Mouse (Mus musculus) limb, embryonic 12.5 days (tissue): Measurements from ENCODE around the gene Gm20388. TPM values are rescaled to one million over a fixed set of nuclear protein-coding genes. Genes with fewer than 3 reads are reported as not detected.

ENCODE experiments used
- ATAC-seq: fragments of 200-750 bp; cut with Nextera tagmentation; 2 replicates; pipeline ENCODE4 v1.8.0; 2017; ENCODE audit warnings: low read depth, moderate TSS enrichment; ENCODE audit not compliant: insufficient number of reproducible peaks, insufficient read depth, low FRiP score, low TSS enrichment
- H3K27ac ChIP-seq: fragments of 300-500 bp; sonication (generic); 2 replicates; pipeline ENCODE4 v1.5.1; 2016; ENCODE audit warnings: mild to moderate bottlenecking, moderate library complexity
- H3K27me3 ChIP-seq: fragments of 300-500 bp; sonication (generic); 2 replicates; pipeline ENCODE4 v1.6.1; 2016; ENCODE audit warnings: mild to moderate bottlenecking, moderate library complexity
- H3K36me3 ChIP-seq: fragments of 300-500 bp; sonication (generic); 2 replicates; pipeline ENCODE4 v1.6.1; 2016; ENCODE audit warnings: mild to moderate bottlenecking, moderate library complexity
- H3K4me1 ChIP-seq: fragments of 300-500 bp; sonication (generic); replicated peaks from 2 replicates; pipeline ENCODE4 v1.6.1; 2016
- H3K4me2 ChIP-seq: fragments of 300-500 bp; sonication (generic); 2 replicates; pipeline ENCODE4 v1.6.1; 2016; ENCODE audit warnings: mild to moderate bottlenecking, moderate library complexity
- H3K4me3 ChIP-seq: fragments of 300-500 bp; sonication (generic); replicated peaks from 2 replicates; pipeline ENCODE4 v1.5.1; 2016; ENCODE audit warnings: mild to moderate bottlenecking
- H3K9ac ChIP-seq: fragments of 300-500 bp; sonication (generic); replicated peaks from 2 replicates; pipeline ENCODE4 v1.6.1; 2016; ENCODE audit warnings: mild to moderate bottlenecking, moderate library complexity
- H3K9me3 ChIP-seq: fragments of 300-500 bp; sonication (generic); 2 replicates; pipeline ENCODE4 v1.6.1; 2016; ENCODE audit warnings: mild to moderate bottlenecking, moderate library complexity
- WGBS: fragments of 180-500 bp; shearing (Covaris S2); methylation state at CpG from one replicate; pipeline ENCODE4 v1.1.7; 2016; 5-methylcytosine and 5-hydroxymethylcytosine counted together
- polyA plus RNA-seq: library from polyadenylated mRNA; unstranded; fragments of >200 nt; fragmentation: Nextera tagmentation; extraction: Ambion mirVana; gene quantifications from 2 replicates; pipeline ENCODE4 v1.2.1, GENCODE M21; 2016

Gene Gm20388
- polyA plus RNA-seq, 1 experiment from 2014 or later, result not detected

GRCm38 (mm10) chr8:123720471-123721001, 3809.9 kb downstream of the Gm20388 start:
- Histone ChIP-seq H3K9me3 (no peaks in the 10 kb centered on the region), H3K9ac (no peak overlapping the region), H3K4me1 (peaks cover 34% of the 10 kb centered on the region), H3K27me3 (no peaks in the 10 kb centered on the region), H3K27ac (no peak overlapping the region), H3K4me2 (no peak overlapping the region), H3K4me3 (no peak overlapping the region), H3K36me3 (no peaks in the 10 kb centered on the region)
- WGBS, result 23% methylated on average over 12 of the region's 12 CpGs
- ATAC-seq, result no peak

GRCm38 (mm10) chr8:123722245-123722644, 3811.6 kb downstream of the Gm20388 start:
- no peak for ATAC-seq
- WGBS, result 87% methylated on average over 5 of the region's 5 CpGs

GRCm38 (mm10) chr8:123724752-123725151, 3814.1 kb downstream of the Gm20388 start:
- H3K9me3 ChIP-seq, result no peaks in the 10 kb centered on the region
- no peak overlapping the region for H3K4me2 ChIP-seq
- WGBS, result 93% methylated on average over 10 of the region's 10 CpGs
- H3K27ac ChIP-seq, result no peak overlapping the region
- peaks cover 25% of the 10 kb centered on the region for H3K4me1 ChIP-seq
- H3K36me3 ChIP-seq, result no peaks in the 10 kb centered on the region
- no peak overlapping the region for H3K4me3 ChIP-seq
- H3K27me3 ChIP-seq, result peaks cover 6% of the 10 kb centered on the region; the same call in 1 of the 2 replicates
- ATAC-seq, result no peak
- no peak overlapping the region for H3K9ac ChIP-seq

More at GRCm38 (mm10) chr8:123722245-123722644, 3811.6 kb downstream of the Gm20388 start:
- H3K4me3 ChIP-seq, result no peak overlapping the region
- no peaks in the 10 kb centered on the region for H3K9me3 ChIP-seq
- H3K4me1 ChIP-seq, result peaks cover 17% of the 10 kb centered on the region
- H3K4me2 ChIP-seq, result no peak overlapping the region
- H3K36me3 ChIP-seq, result no peaks in the 10 kb centered on the region
- no peak overlapping the region for H3K9ac ChIP-seq
- H3K27ac ChIP-seq, result no peak overlapping the region
- H3K27me3 ChIP-seq, result no peaks in the 10 kb centered on the region

GRCm38 (mm10) chr8:123725261-123725660, 3814.6 kb downstream of the Gm20388 start:
- H3K9me3 ChIP-seq, result no peaks in the 10 kb centered on the region
- H3K27me3 ChIP-seq, result peaks cover 6% of the 10 kb centered on the region; the same call in 1 of the 2 replicates
- no peaks in the 10 kb centered on the region for H3K36me3 ChIP-seq
- ATAC-seq, result no peak
- H3K4me1 ChIP-seq, result peaks cover 23% of the 10 kb centered on the region
- WGBS, result 78% methylated on average over 7 of the region's 7 CpGs
- no peak overlapping the region for H3K9ac ChIP-seq
- H3K4me3 ChIP-seq, result no peak overlapping the region
- no peak overlapping the region for H3K4me2 ChIP-seq
- no peak overlapping the region for H3K27ac ChIP-seq

- peaks cover 14% of the 10 kb centered on the region for H3K4me1 ChIP-seq
- no peak overlapping the region for H3K9ac ChIP-seq
- 89% methylated on average over 6 of the region's 6 CpGs for WGBS
- H3K27me3 ChIP-seq, result peaks cover 17% of the 10 kb centered on the region; the same call in 1 of the 2 replicates
- H3K9me3 ChIP-seq, result no peaks in the 10 kb centered on the region
- H3K4me3 ChIP-seq, result no peak overlapping the region
- H3K4me2 ChIP-seq, result no peak overlapping the region
- no peak for ATAC-seq
- H3K36me3 ChIP-seq, result no peaks in the 10 kb centered on the region
- no peak overlapping the region for H3K27ac ChIP-seq
These were observed 3816.1 kb downstream of the Gm20388 start for GRCm38 (mm10) chr8:123726759-123727158.

- Histone ChIP-seq H3K36me3 (no peaks in the 10 kb centered on the region), H3K4me2 (peak overlapping the region; percentile 28), H3K9ac (peak overlapping the region; percentile 27; the same call in 1 of the 2 replicates), H3K4me1 (peaks cover 14% of the 10 kb centered on the region), H3K9me3 (no peaks in the 10 kb centered on the region), H3K27ac (0 out of 2 replicates have a peak overlapping the region, but pooled peaks have one; percentile 41), H3K27me3 (peaks cover 17% of the 10 kb centered on the region; the same call in 1 of the 2 replicates), H3K4me3 (no peak overlapping the region)
- WGBS, result 34% methylated on average over 20 of the region's 20 CpGs
- ATAC-seq, result no peak
These were observed 3818.6 kb downstream of the Gm20388 start for GRCm38 (mm10) chr8:123729055-123729785.

GRCm38 (mm10) chr8:123729786-123730411, 3819.3 kb downstream of the Gm20388 start:
- H3K27me3 ChIP-seq, result peaks cover 17% of the 10 kb centered on the region; the same call in 1 of the 2 replicates
- H3K4me3 ChIP-seq, result no peak overlapping the region
- H3K4me2 ChIP-seq, result peak overlapping the region; percentile 28; the same call in 1 of the 2 replicates
- ATAC-seq, result no peak
- H3K9ac ChIP-seq, result no peak overlapping the region; the same call in 1 of the 2 replicates
- H3K9me3 ChIP-seq, result no peaks in the 10 kb centered on the region
- WGBS, result 58% methylated on average over 13 of the region's 13 CpGs
- H3K4me1 ChIP-seq, result peaks cover 14% of the 10 kb centered on the region
- H3K27ac ChIP-seq, result 0 out of 2 replicates have a peak overlapping the region, but pooled peaks have one; percentile 41
- no peaks in the 10 kb centered on the region for H3K36me3 ChIP-seq

GRCm38 (mm10) chr8:123732332-123732731, 3821.7 kb downstream of the Gm20388 start:
- Histone ChIP-seq H3K9me3 (no peaks in the 10 kb centered on the region), H3K4me3 (no peak overlapping the region), H3K4me1 (peaks cover 14% of the 10 kb centered on the region), H3K36me3 (no peaks in the 10 kb centered on the region), H3K9ac (no peak overlapping the region), H3K27ac (no peak overlapping the region), H3K4me2 (no peak overlapping the region), H3K27me3 (peaks cover 16% of the 10 kb centered on the region; the same call in 1 of the 2 replicates)
- 34% methylated on average over 4 of the region's 4 CpGs for whole genome bisulfite sequencing
- no peak for ATAC-seq

GRCm38 (mm10) chr8:123734486-123734885, 3823.8 kb downstream of the Gm20388 start:
- H3K4me3 ChIP-seq, result no peak overlapping the region
- peaks cover 12% of the 10 kb centered on the region for H3K4me1 ChIP-seq
- no peaks in the 10 kb centered on the region for H3K9me3 ChIP-seq
- ATAC-seq, result no peak
- no peaks in the 10 kb centered on the region for H3K36me3 ChIP-seq
- no peak overlapping the region for H3K27ac ChIP-seq
- H3K9ac ChIP-seq, result no peak overlapping the region
- H3K27me3 ChIP-seq, result peaks cover 11% of the 10 kb centered on the region; the same call in 1 of the 2 replicates
- H3K4me2 ChIP-seq, result no peak overlapping the region
- 86% methylated on average over 8 of the region's 8 CpGs for WGBS

GRCm38 (mm10) chr8:123736974-123737373, 3826.3 kb downstream of the Gm20388 start:
- H3K4me3 ChIP-seq, result no peak overlapping the region
- no peak overlapping the region for H3K27ac ChIP-seq
- WGBS, result 74% methylated on average over 9 of the region's 9 CpGs
- no peaks in the 10 kb centered on the region for H3K9me3 ChIP-seq
- H3K27me3 ChIP-seq, result no peaks in the 10 kb centered on the region
- no peaks in the 10 kb centered on the region for H3K36me3 ChIP-seq
- ATAC-seq, result no peak
- no peak overlapping the region for H3K4me2 ChIP-seq
- no peak overlapping the region for H3K9ac ChIP-seq
- H3K4me1 ChIP-seq, result peaks cover 10% of the 10 kb centered on the region

GRCm38 (mm10) chr8:123740263-123740662, 3829.6 kb downstream of the Gm20388 start:
- Histone ChIP-seq H3K9me3 (no peaks in the 10 kb centered on the region), H3K4me1 (peaks cover 10% of the 10 kb centered on the region), H3K27ac (no peak overlapping the region), H3K36me3 (no peaks in the 10 kb centered on the region), H3K4me2 (no peak overlapping the region), H3K9ac (no peak overlapping the region), H3K27me3 (no peaks in the 10 kb centered on the region), H3K4me3 (no peak overlapping the region)
- no peak for ATAC-seq
- WGBS, result 69% methylated on average over 4 of the region's 4 CpGs
